Mouse (Mus musculus) brain, embryonic 14.5 days (tissue): ENCODE results near the gene Rnaseh2a.

ENCODE experiments used
- CTCF ChIP-seq: fragments of 200-500 bp; IDR thresholded peaks from 2 replicates; pipeline ENCODE4 v1.5.1; 2012; ENCODE audit warnings: inconsistent platforms, mild to moderate bottlenecking, moderate library complexity, borderline replicate concordance; ENCODE audit not compliant: insufficient read depth, insufficient read length; ENCODE audit errors: extremely low read depth
- POLR2A ChIP-seq: fragments of 200-500 bp; IDR thresholded peaks from 2 replicates; pipeline ENCODE4 v1.6.1; 2012; ENCODE audit warnings: mild to moderate bottlenecking, inconsistent platforms, borderline replicate concordance; ENCODE audit not compliant: poor library complexity, insufficient read depth, insufficient read length, severe bottlenecking; ENCODE audit errors: extremely low read depth

DNA sequence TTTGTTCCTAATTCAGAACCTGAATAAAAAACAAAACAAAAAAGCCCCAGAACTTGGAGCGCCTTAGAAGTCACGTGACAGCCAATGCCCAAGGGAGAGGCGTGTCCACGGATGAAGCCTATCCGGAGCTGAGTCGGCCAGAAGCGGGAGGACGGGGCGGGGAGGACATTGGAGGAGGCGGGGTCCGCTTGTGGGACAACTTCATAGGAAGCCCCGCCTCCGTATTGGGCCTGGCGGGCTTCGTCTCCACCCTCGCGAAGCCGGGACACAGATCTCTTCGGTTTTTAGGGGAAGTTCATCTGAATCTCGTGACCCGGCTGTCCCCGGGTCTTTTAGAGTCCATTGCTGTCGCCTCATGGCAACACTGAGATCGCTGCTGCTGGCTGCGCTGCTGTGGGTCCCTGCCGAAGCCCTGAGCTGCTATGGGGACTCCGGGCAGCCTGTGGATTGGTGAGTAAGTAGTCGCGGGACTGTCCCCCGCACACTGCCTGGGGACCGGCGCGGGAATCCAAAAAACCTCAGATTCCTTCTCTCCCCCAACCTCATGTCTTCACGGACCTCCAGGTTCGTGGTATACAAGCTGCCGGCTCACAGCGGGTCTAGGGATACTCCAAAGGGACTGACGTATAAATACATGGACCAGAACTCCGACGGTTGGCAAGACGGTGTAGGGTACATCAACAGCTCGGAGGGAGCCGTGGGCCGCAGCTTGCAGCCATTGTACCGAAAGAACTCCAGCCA lies 61.0 kb downstream of the Rnaseh2a start, which contains the start of gene Dnase2a:
- TF ChIP-seq CTCF (no peak), POLR2A (peak; percentile 12; the same call in 1 of the 2 replicates)
